Mouse (Mus musculus): ENCODE measurements around the gene a. TPM values are rescaled to one million over a fixed set of nuclear protein-coding genes. Genes with fewer than 3 reads are reported as not detected.
A peak's percentile ranks its signal among the peaks of the same experiment; 100 is the strongest.

a gene
- polyA plus RNA-seq, 1 experiment from 2014 or later = 0.42 TPM

- TF ChIP-seq CTCF (IDR thresholded peaks at IDR 0.05; ENCODE audit: low read depth) = no peak
- Histone ChIP-seq H3K9me3 (replicated peaks; ENCODE audit: low read length) (no peaks in the 10 kb centered on the region), H3K27ac (no peak overlapping the region), H3K27me3 (ENCODE audit: insufficient read depth, low read length) (no peaks in the 10 kb centered on the region), H3K9ac (ENCODE audit: low read depth, low read length) (no peak overlapping the region), H3K4me3 (replicated peaks; ENCODE audit: low read depth, low read length) (no peak overlapping the region), H3K4me2 (ENCODE audit: low read length) (no peak overlapping the region), H3K36me3 (ENCODE audit: insufficient read depth, low read length) (no peaks in the 10 kb centered on the region), H3K4me1 (replicated peaks; ENCODE audit: insufficient read depth, low read length) (no peaks in the 10 kb centered on the region)
- DNase-seq (ENCODE audit: low spot score) (no peak), ATAC-seq (replicated peaks; ENCODE audit: low FRiP score, low read depth) (no peak)
- 58% methylated on average over 6 of the region's 6 CpGs for WGBS
These were observed 297.1 kb downstream of the a start for GRCm38 (mm10) chr2:155088264-155088663.

- DNase-seq (ENCODE audit: low spot score) = no peak
- TF ChIP-seq CTCF (IDR thresholded peaks at IDR 0.05; ENCODE audit: low read depth) = no peak
- ATAC-seq (replicated peaks; ENCODE audit: low FRiP score, low read depth) = no peak
- Histone ChIP-seq H3K9me3 (replicated peaks; ENCODE audit: low read length) (no peaks in the 10 kb centered on the region), H3K27ac (no peak overlapping the region), H3K27me3 (ENCODE audit: insufficient read depth, low read length) (no peaks in the 10 kb centered on the region), H3K4me1 (replicated peaks; ENCODE audit: insufficient read depth, low read length) (no peaks in the 10 kb centered on the region), H3K36me3 (ENCODE audit: insufficient read depth, low read length) (no peaks in the 10 kb centered on the region), H3K4me3 (replicated peaks; ENCODE audit: low read depth, low read length) (no peak overlapping the region), H3K9ac (ENCODE audit: low read depth, low read length) (no peak overlapping the region), H3K4me2 (ENCODE audit: low read length) (no peak overlapping the region)
- 56% methylated on average over 13 of the region's 13 CpGs for WGBS
These were observed 299.9 kb downstream of the a start for GRCm38 (mm10) chr2:155090909-155091742.

GRCm38 (mm10) chr2:155091743-155092075 lies 300.5 kb downstream of the a start:
- H3K4me1 ChIP-seq (replicated peaks; ENCODE audit: insufficient read depth, low read length) = no peaks in the 10 kb centered on the region
- TF ChIP-seq CTCF (IDR thresholded peaks at IDR 0.05; ENCODE audit: low read depth) = no peak
- 75% methylated on average over 3 of the region's 3 CpGs for WGBS

GRCm38 (mm10) chr2:155093418-155093817 lies 302.2 kb downstream of the a start:
- no peak overlapping the region for H3K9ac ChIP-seq (ENCODE audit: low read depth, low read length)
- no peak overlapping the region for H3K27ac ChIP-seq
- no peaks in the 10 kb centered on the region for H3K27me3 ChIP-seq (ENCODE audit: insufficient read depth, low read length)
- ATAC-seq (replicated peaks; ENCODE audit: low FRiP score, low read depth) = no peak
- 20% methylated on average over 4 of the region's 4 CpGs for WGBS
- TF ChIP-seq CTCF (IDR thresholded peaks at IDR 0.05; ENCODE audit: low read depth) = no peak
- H3K36me3 ChIP-seq (ENCODE audit: insufficient read depth, low read length) = no peaks in the 10 kb centered on the region
- no peak overlapping the region for H3K4me2 ChIP-seq (ENCODE audit: low read length)
- no peak overlapping the region for H3K4me3 ChIP-seq (replicated peaks; ENCODE audit: low read depth, low read length)
- no peaks in the 10 kb centered on the region for H3K9me3 ChIP-seq (replicated peaks; ENCODE audit: low read length)
- H3K4me1 ChIP-seq (replicated peaks; ENCODE audit: insufficient read depth, low read length) = no peaks in the 10 kb centered on the region
- DNase-seq (ENCODE audit: low spot score) = no peak

More at GRCm38 (mm10) chr2:155091743-155092075, 300.5 kb downstream of the a start:
- Histone ChIP-seq H3K4me2 (ENCODE audit: low read length) (no peak overlapping the region), H3K36me3 (ENCODE audit: insufficient read depth, low read length) (no peaks in the 10 kb centered on the region), H3K27ac (no peak overlapping the region), H3K9ac (ENCODE audit: low read depth, low read length) (no peak overlapping the region), H3K4me3 (replicated peaks; ENCODE audit: low read depth, low read length) (no peak overlapping the region), H3K9me3 (replicated peaks; ENCODE audit: low read length) (no peaks in the 10 kb centered on the region), H3K27me3 (ENCODE audit: insufficient read depth, low read length) (no peaks in the 10 kb centered on the region)
- ATAC-seq (replicated peaks; ENCODE audit: low FRiP score, low read depth) (no peak), DNase-seq (ENCODE audit: low spot score) (no peak)

GRCm38 (mm10) chr2:155098720-155099380 lies 307.6 kb downstream of the a start:
- Histone ChIP-seq H3K9ac (ENCODE audit: low read depth, low read length) (no peak overlapping the region), H3K4me1 (replicated peaks; ENCODE audit: insufficient read depth, low read length) (no peaks in the 10 kb centered on the region), H3K4me2 (ENCODE audit: low read length) (no peak overlapping the region), H3K36me3 (ENCODE audit: insufficient read depth, low read length) (no peaks in the 10 kb centered on the region), H3K27me3 (ENCODE audit: insufficient read depth, low read length) (no peaks in the 10 kb centered on the region), H3K27ac (no peak overlapping the region), H3K9me3 (replicated peaks; ENCODE audit: low read length) (no peaks in the 10 kb centered on the region), H3K4me3 (replicated peaks; ENCODE audit: low read depth, low read length) (no peak overlapping the region)
- TF ChIP-seq CTCF (IDR thresholded peaks at IDR 0.05; ENCODE audit: low read depth) = peak; percentile 29; the same call in 1 of the 2 replicates
- DNase-seq (ENCODE audit: low spot score) (peak; percentile 30), ATAC-seq (replicated peaks; ENCODE audit: low FRiP score, low read depth) (no peak)
- 86% methylated on average over 9 of the region's 9 CpGs for WGBS

- ATAC-seq (replicated peaks; ENCODE audit: low FRiP score, low read depth) (no peak), DNase-seq (ENCODE audit: low spot score) (no peak)
- H3K27ac ChIP-seq = no peak overlapping the region
- no peak overlapping the region for H3K4me2 ChIP-seq (ENCODE audit: low read length)
- no peaks in the 10 kb centered on the region for H3K4me1 ChIP-seq (replicated peaks; ENCODE audit: insufficient read depth, low read length)
- no peaks in the 10 kb centered on the region for H3K36me3 ChIP-seq (ENCODE audit: insufficient read depth, low read length)
- H3K4me3 ChIP-seq (replicated peaks; ENCODE audit: low read depth, low read length) = no peak overlapping the region
- no peaks in the 10 kb centered on the region for H3K9me3 ChIP-seq (replicated peaks; ENCODE audit: low read length)
- 63% methylated on average over 7 of the region's 7 CpGs for WGBS
- no peak overlapping the region for H3K9ac ChIP-seq (ENCODE audit: low read depth, low read length)
- no peak for TF ChIP-seq CTCF (IDR thresholded peaks at IDR 0.05; ENCODE audit: low read depth)
- no peaks in the 10 kb centered on the region for H3K27me3 ChIP-seq (ENCODE audit: insufficient read depth, low read length)
These were observed 308.2 kb downstream of the a start for GRCm38 (mm10) chr2:155099421-155099820.
